Mouse (Mus musculus) liver, embryonic 15.5 days (tissue): ENCODE results near the gene Stx1b. TPM values are rescaled to one million over a fixed set of nuclear protein-coding genes. Genes with fewer than 3 reads are reported as not detected.
"Not testable (repeated sequence)": the region's sequence is repeated elsewhere in the genome, so short reads cannot be mapped to it uniquely, and the experiment has no call there.

Experiments used
- ATAC-seq: fragments of 200-750 bp; cut with Nextera tagmentation; 2 replicates; pipeline ENCODE4 v1.8.0; 2017; ENCODE audit warnings: moderate number of reproducible peaks, mild to moderate bottlenecking, moderate library complexity; ENCODE audit not compliant: insufficient read depth
- H3K27ac ChIP-seq: fragments of 300-500 bp; sonication (generic); replicated peaks from 2 replicates; pipeline ENCODE4 v1.5.1; 2015; ENCODE audit warnings: mild to moderate bottlenecking, inconsistent platforms
- H3K27me3 ChIP-seq: fragments of 300-500 bp; sonication (generic); 2 replicates; pipeline ENCODE4 v1.6.1; 2015; ENCODE audit warnings: mild to moderate bottlenecking, inconsistent platforms
- H3K36me3 ChIP-seq: fragments of 300-500 bp; sonication (generic); replicated peaks from 2 replicates; pipeline ENCODE4 v1.6.1; 2015; ENCODE audit warnings: moderate library complexity, mild to moderate bottlenecking, inconsistent platforms
- H3K4me1 ChIP-seq: fragments of 300-500 bp; sonication (generic); replicated peaks from 2 replicates; pipeline ENCODE4 v1.6.1; 2015; ENCODE audit warnings: inconsistent platforms
- H3K4me2 ChIP-seq: fragments of 300-500 bp; sonication (generic); 2 replicates; pipeline ENCODE4 v1.6.1; 2015; ENCODE audit warnings: moderate library complexity, mild to moderate bottlenecking, inconsistent platforms
- H3K4me3 ChIP-seq: fragments of 300-500 bp; sonication (generic); replicated peaks from 2 replicates; pipeline ENCODE4 v1.5.1; 2015; ENCODE audit warnings: mild to moderate bottlenecking, inconsistent platforms
- H3K9ac ChIP-seq: fragments of 300-500 bp; sonication (generic); 2 replicates; pipeline ENCODE4 v1.6.1; 2015; ENCODE audit warnings: moderate library complexity, mild to moderate bottlenecking, inconsistent platforms
- H3K9me3 ChIP-seq: fragments of 300-500 bp; sonication (generic); replicated peaks from 2 replicates; pipeline ENCODE4 v1.6.1; 2016; ENCODE audit warnings: inconsistent platforms
- WGBS: fragments of 180-500 bp; shearing (Covaris S2); methylation state at CpG from one replicate; pipeline ENCODE4 v1.1.7; 2015; ENCODE audit warnings: mixed read lengths; ENCODE audit not compliant: insufficient replicate concordance; 5-methylcytosine and 5-hydroxymethylcytosine counted together
- polyA plus RNA-seq: library from polyadenylated mRNA; unstranded; fragments of >200 nt; fragmentation: Nextera tagmentation; extraction: Ambion mirVana; gene quantifications from 2 replicates; pipeline ENCODE4 v1.2.1, GENCODE M21; 2015

Stx1b gene
- polyA plus RNA-seq, 1 experiment from 2014 or later = 0.43 TPM

- ATAC-seq = peak; percentile 86
- Histone ChIP-seq H3K4me1 (peaks cover 30% of the 10 kb centered on the region), H3K36me3 (peaks cover 18% of the 10 kb centered on the region), H3K9me3 (no peaks in the 10 kb centered on the region), H3K9ac (peak overlapping the region; percentile 78), H3K4me2 (peak overlapping the region; percentile 100), H3K27ac (peak overlapping the region; percentile 92), H3K4me3 (peak overlapping the region; percentile 79), H3K27me3 (no peaks in the 10 kb centered on the region)
- under 1% methylated on average over 46 of the region's 46 CpGs for WGBS
These were observed 17.1 kb upstream of the Stx1b start for GRCm38 (mm10) chr7:127841340-127842000.

- WGBS = 6% methylated on average over 15 of the region's 15 CpGs
- Histone ChIP-seq H3K4me3 (peak overlapping the region; percentile 79), H3K27ac (peak overlapping the region; percentile 92), H3K4me2 (peak overlapping the region; percentile 100), H3K27me3 (no peaks in the 10 kb centered on the region), H3K9me3 (no peaks in the 10 kb centered on the region), H3K36me3 (peaks cover 13% of the 10 kb centered on the region), H3K9ac (peak overlapping the region; percentile 78), H3K4me1 (peaks cover 30% of the 10 kb centered on the region)
- ATAC-seq = 0 out of 2 replicates have a peak, but pooled peaks have one; percentile 13
These were observed 16.5 kb upstream of the Stx1b start for GRCm38 (mm10) chr7:127840886-127841285.

GRCm38 (mm10) chr7:127840031-127840430 lies 15.7 kb upstream of the Stx1b start:
- not testable (repeated sequence) for H3K9me3 ChIP-seq, H3K4me3 ChIP-seq, H3K9ac ChIP-seq, H3K27ac ChIP-seq, H3K4me2 ChIP-seq, ATAC-seq, H3K27me3 ChIP-seq
- WGBS = 80% methylated on average over 2 of the region's 2 CpGs
- peaks cover 13% of the 10 kb centered on the region for H3K36me3 ChIP-seq
- H3K4me1 ChIP-seq = peaks cover 30% of the 10 kb centered on the region

- not testable (repeated sequence) for H3K27ac ChIP-seq, ATAC-seq, H3K36me3 ChIP-seq, H3K9me3 ChIP-seq, H3K4me2 ChIP-seq, H3K4me3 ChIP-seq, H3K27me3 ChIP-seq, H3K9ac ChIP-seq
- peaks cover 27% of the 10 kb centered on the region for H3K4me1 ChIP-seq
- 73% methylated on average over 4 of the region's 4 CpGs for WGBS
These were observed 13.5 kb upstream of the Stx1b start for GRCm38 (mm10) chr7:127837878-127838277.

- H3K27ac ChIP-seq = no peak overlapping the region
- H3K4me2 ChIP-seq = no peak overlapping the region
- no peaks in the 10 kb centered on the region for H3K36me3 ChIP-seq
- H3K4me3 ChIP-seq = no peak overlapping the region
- H3K9ac ChIP-seq = no peak overlapping the region
- 87% methylated on average over 5 of the region's 5 CpGs for WGBS
- no peaks in the 10 kb centered on the region for H3K9me3 ChIP-seq
- no peaks in the 10 kb centered on the region for H3K27me3 ChIP-seq
- no peak for ATAC-seq
- H3K4me1 ChIP-seq = peaks cover 23% of the 10 kb centered on the region
These were observed 13.1 kb upstream of the Stx1b start for GRCm38 (mm10) chr7:127837473-127837872.

GRCm38 (mm10) chr7:127835550-127835949 lies 11.2 kb upstream of the Stx1b start:
- Histone ChIP-seq H3K27ac (no peak overlapping the region), H3K4me3 (no peak overlapping the region), H3K9me3 (no peaks in the 10 kb centered on the region), H3K4me1 (peaks cover 6% of the 10 kb centered on the region), H3K9ac (no peak overlapping the region), H3K36me3 (no peaks in the 10 kb centered on the region), H3K4me2 (no peak overlapping the region), H3K27me3 (no peaks in the 10 kb centered on the region)
- WGBS = 74% methylated on average over 2 of the region's 2 CpGs
- no peak for ATAC-seq

GRCm38 (mm10) chr7:127823236-127824171 lies 845 bp downstream of the Stx1b start:
- H3K9ac ChIP-seq = no peak overlapping the region
- peak overlapping the region; percentile 44; the same call in 1 of the 2 replicates for H3K4me2 ChIP-seq
- no peaks in the 10 kb centered on the region for H3K9me3 ChIP-seq
- H3K27ac ChIP-seq = no peak overlapping the region
- peaks cover 32% of the 10 kb centered on the region for H3K27me3 ChIP-seq
- 67% methylated on average over 11 of the region's 11 CpGs for whole genome bisulfite sequencing
- no peaks in the 10 kb centered on the region; the same call in 1 of the 2 replicates for H3K4me1 ChIP-seq
- no peak for ATAC-seq
- no peak overlapping the region; the same call in 1 of the 2 replicates for H3K4me3 ChIP-seq
- no peaks in the 10 kb centered on the region for H3K36me3 ChIP-seq

GRCm38 (mm10) chr7:127822494-127822893 lies 1.9 kb downstream of the Stx1b start:
- no peaks in the 10 kb centered on the region; the same call in 1 of the 2 replicates for H3K4me1 ChIP-seq
- no peak overlapping the region for H3K4me3 ChIP-seq
- H3K9ac ChIP-seq = no peak overlapping the region
- no peaks in the 10 kb centered on the region for H3K9me3 ChIP-seq
- peaks cover 32% of the 10 kb centered on the region for H3K27me3 ChIP-seq
- no peak overlapping the region for H3K27ac ChIP-seq
- H3K4me2 ChIP-seq = no peak overlapping the region
- ATAC-seq = no peak
- 62% methylated on average over 3 of the region's 3 CpGs for WGBS
- H3K36me3 ChIP-seq = no peaks in the 10 kb centered on the region

GRCm38 (mm10) chr7:127820836-127821509 lies 3.4 kb downstream of the Stx1b start:
- Histone ChIP-seq H3K27ac (no peak overlapping the region), H3K27me3 (peaks cover 28% of the 10 kb centered on the region), H3K9me3 (no peaks in the 10 kb centered on the region), H3K4me1 (peaks cover 2% of the 10 kb centered on the region; the same call in 1 of the 2 replicates), H3K9ac (no peak overlapping the region), H3K36me3 (no peaks in the 10 kb centered on the region), H3K4me2 (no peak overlapping the region), H3K4me3 (no peak overlapping the region)
- no peak for ATAC-seq
- WGBS = 29% methylated on average over 13 of the region's 13 CpGs

GRCm38 (mm10) chr7:127817776-127818175 lies 6.6 kb downstream of the Stx1b start:
- no peak for ATAC-seq
- no peaks in the 10 kb centered on the region for H3K9me3 ChIP-seq
- H3K4me3 ChIP-seq = no peak overlapping the region
- H3K27me3 ChIP-seq = peaks cover 1% of the 10 kb centered on the region; the same call in 1 of the 2 replicates
- H3K27ac ChIP-seq = no peak overlapping the region
- no peak overlapping the region for H3K4me2 ChIP-seq
- H3K9ac ChIP-seq = no peak overlapping the region
- peaks cover 20% of the 10 kb centered on the region for H3K4me1 ChIP-seq
- H3K36me3 ChIP-seq = no peaks in the 10 kb centered on the region
- 77% methylated on average over 5 of the region's 5 CpGs for WGBS

- Histone ChIP-seq H3K4me2 (no peak overlapping the region), H3K4me3 (no peak overlapping the region), H3K36me3 (no peaks in the 10 kb centered on the region), H3K27me3 (no peaks in the 10 kb centered on the region), H3K27ac (no peak overlapping the region), H3K9ac (no peak overlapping the region), H3K9me3 (no peaks in the 10 kb centered on the region), H3K4me1 (peaks cover 20% of the 10 kb centered on the region)
- 63% methylated on average over 7 of the region's 7 CpGs for WGBS
- ATAC-seq = no peak
These were observed 7.3 kb downstream of the Stx1b start for GRCm38 (mm10) chr7:127817053-127817452.
